Mouse (Mus musculus): ENCODE data around the gene Igf1.

GRCm38 (mm10) chr10:87873516-87873915 lies 15.5 kb downstream of the Igf1 start:
- TF ChIP-seq CTCF (IDR thresholded peaks at IDR 0.05; ENCODE audit: extremely low read depth, insufficient read depth, insufficient read length, insufficient replicate concordance) = no peak
- no peak for TF ChIP-seq POLR2A (IDR thresholded peaks at IDR 0.05; ENCODE audit: low read depth, low read length)

Data from spleen, adult 2 months (tissue).